Mouse (Mus musculus) cerebellum, adult 2 months (tissue): ENCODE results near the gene Commd1.

ENCODE experiments used
- CTCF ChIP-seq: fragments of 200-500 bp; IDR thresholded peaks from 2 replicates; pipeline ENCODE4 v1.5.1; 2011; ENCODE audit warnings: low read depth, mild to moderate bottlenecking, control low read depth, low read length, moderate library complexity, borderline replicate concordance; ENCODE audit not compliant: insufficient read depth
- POLR2A ChIP-seq: fragments of 200-500 bp; IDR thresholded peaks from 2 replicates; pipeline ENCODE4 v1.6.1; 2011; ENCODE audit warnings: low read length, control low read depth, borderline replicate concordance; ENCODE audit not compliant: insufficient read depth

GRCm38 (mm10) chr11:22853477-22854157 is 128.6 kb downstream of the Commd1 start:
- TF ChIP-seq CTCF (no peak), POLR2A (no peak)
